Mouse (Mus musculus) bone marrow, adult 2 months (tissue): ENCODE measurements around the gene Rae1. TPM values are rescaled to one million over a fixed set of nuclear protein-coding genes. Genes with fewer than 3 reads are reported as not detected.

ENCODE experiments used
- H3K27ac ChIP-seq: fragments of 200-500 bp; 2 replicates; pipeline ENCODE4 v1.5.1; 2012; ENCODE audit warnings: low read depth, mild to moderate bottlenecking, control low read depth, inconsistent platforms, low read length; ENCODE audit not compliant: control insufficient read depth, poor library complexity, insufficient read depth
- H3K4me1 ChIP-seq: fragments of 200-500 bp; 2 replicates; pipeline ENCODE4 v1.6.1; 2011; ENCODE audit warnings: low read length; ENCODE audit not compliant: control insufficient read depth, insufficient read depth
- H3K4me3 ChIP-seq: fragments of 200-500 bp; replicated peaks from 2 replicates; pipeline ENCODE3; 2011; ENCODE audit warnings: mild to moderate bottlenecking, low read depth, low read length, control low read depth; ENCODE audit not compliant: control insufficient read depth
- CTCF ChIP-seq: fragments of 200-500 bp; IDR thresholded peaks from 2 replicates; pipeline ENCODE4 v1.5.1; 2011; ENCODE audit warnings: low read length, control low read depth; ENCODE audit not compliant: control insufficient read depth, insufficient read depth
- POLR2A ChIP-seq: fragments of 200-500 bp; IDR thresholded peaks from 2 replicates; pipeline ENCODE4 v1.6.1; 2011; ENCODE audit warnings: low read depth, mild to moderate bottlenecking, control low read depth, low read length, borderline replicate concordance; ENCODE audit not compliant: control insufficient read depth
- WGBS: fragments of 180-500 bp; shearing (Covaris S2); methylation state at CpG from one replicate; pipeline ENCODE4 v1.1.7; 2018; 5-methylcytosine and 5-hydroxymethylcytosine counted together
- polyA plus RNA-seq: library from polyadenylated mRNA; stranded (reverse); fragments of >200 nt; gene quantifications from 2 replicates; pipeline ENCODE4 v1.2.4, GENCODE M21; 2011; ENCODE audit warnings: low replicate concordance; ENCODE audit not compliant: missing spikeins, insufficient read depth, insufficient read length

Gene Rae1
- polyA plus RNA-seq, result 55.2 and 61.5 TPM in 2 replicates

- H3K27ac ChIP-seq, result peak within 1 kb of the TSS; percentile 94
- TF ChIP-seq CTCF, result peak; percentile 79
- TF ChIP-seq POLR2A, result peak; percentile 69; the same call in 1 of the 2 replicates
- peak within 1 kb of the TSS; percentile 92 for H3K4me3 ChIP-seq
- under 1% methylated on average over 45 of the region's 45 CpGs for WGBS
- peaks cover 4% of the 10 kb centered on the region; the same call in 1 of the 2 replicates for H3K4me1 ChIP-seq
Measured at GRCm38 (mm10) chr2:172999630-173000284, at the start of gene Rae1. Rae1 (plus strand) TSS chr2:173000117.

GRCm38 (mm10) chr2:172950119-172950676 lies 49.7 kb upstream of the Rae1 start:
- H3K4me1 ChIP-seq, result no peaks in the 10 kb centered on the region
- TF ChIP-seq POLR2A (no peak), CTCF (no peak)
- H3K27ac ChIP-seq, result no peak overlapping the region
- 68% methylated on average over 9 of the region's 9 CpGs for WGBS
- H3K4me3 ChIP-seq, result no peak overlapping the region

GRCm38 (mm10) chr2:172950722-172951121 lies 49.2 kb upstream of the Rae1 start:
- Histone ChIP-seq H3K4me1 (no peaks in the 10 kb centered on the region), H3K27ac (no peak overlapping the region), H3K4me3 (no peak overlapping the region)
- TF ChIP-seq POLR2A (no peak), CTCF (no peak)
- WGBS, result 69% methylated on average over 11 of the region's 11 CpGs

GRCm38 (mm10) chr2:172951976-172952375 lies 47.9 kb upstream of the Rae1 start:
- Histone ChIP-seq H3K4me1 (no peaks in the 10 kb centered on the region), H3K27ac (no peak overlapping the region), H3K4me3 (no peak overlapping the region)
- TF ChIP-seq POLR2A (no peak), CTCF (no peak)
- WGBS, result 69% methylated on average over 2 of the region's 2 CpGs

GRCm38 (mm10) chr2:172958579-172958978 lies 41.3 kb upstream of the Rae1 start:
- TF ChIP-seq POLR2A (no peak), CTCF (no peak)
- no peak overlapping the region for H3K27ac ChIP-seq
- WGBS, result 39% methylated on average over 5 of the region's 5 CpGs
- no peaks in the 10 kb centered on the region for H3K4me1 ChIP-seq
- no peak overlapping the region for H3K4me3 ChIP-seq

- Histone ChIP-seq H3K27ac (no peak overlapping the region), H3K4me3 (no peak overlapping the region), H3K4me1 (no peaks in the 10 kb centered on the region)
- WGBS, result 75% methylated on average over 13 of the region's 13 CpGs
- TF ChIP-seq CTCF, result no peak
- TF ChIP-seq POLR2A, result no peak
Measured at GRCm38 (mm10) chr2:172959006-172959768, 40.7 kb upstream of the Rae1 start.

- Histone ChIP-seq H3K27ac (no peak overlapping the region), H3K4me3 (no peak overlapping the region), H3K4me1 (no peaks in the 10 kb centered on the region)
- TF ChIP-seq POLR2A (no peak), CTCF (no peak)
- 70% methylated on average over 3 of the region's 3 CpGs for WGBS
Measured at GRCm38 (mm10) chr2:172960350-172960749, 39.6 kb upstream of the Rae1 start.

- Histone ChIP-seq H3K4me3 (no peak overlapping the region), H3K27ac (no peak overlapping the region), H3K4me1 (no peaks in the 10 kb centered on the region)
- TF ChIP-seq CTCF (no peak), POLR2A (no peak)
- WGBS, result 88% methylated on average over 6 of the region's 6 CpGs
Measured at GRCm38 (mm10) chr2:172961211-172961610, 38.7 kb upstream of the Rae1 start.
